Mouse (Mus musculus) kidney, postnatal 25 days (tissue): ENCODE results near the gene Pfpl.
A peak's percentile ranks its signal among the peaks of the same experiment; 100 is the strongest.

Experiments
- DNase-seq, 2 experiments: peaks; one replicate each; pipeline ENCODE4 v3.0.0; 2021; ENCODE audit warnings: mixed read lengths in 2 of 2

Gene Pfpl

GRCm38 (mm10) chr19:12464674-12465073 is 37.0 kb downstream of the Pfpl start:
- DNase-seq = no peak

GRCm38 (mm10) chr19:12465530-12466144 is 37.9 kb downstream of the Pfpl start:
- DNase-seq = no peak

- DNase-seq = peak; percentile 64 to 72
Measured at GRCm38 (mm10) chr19:12466204-12466603, 38.5 kb downstream of the Pfpl start.

- peak in 1 of 2 experiments; percentile 29 for DNase-seq
Measured at GRCm38 (mm10) chr19:12467436-12467835, 39.7 kb downstream of the Pfpl start.

GRCm38 (mm10) chr19:12471866-12472265 is 44.2 kb downstream of the Pfpl start:
- no peak for DNase-seq

- no peak for DNase-seq
Measured at GRCm38 (mm10) chr19:12472381-12472976, 44.8 kb downstream of the Pfpl start.

- DNase-seq = no peak
Measured at GRCm38 (mm10) chr19:12473201-12473641, 45.5 kb downstream of the Pfpl start.

- DNase-seq = no peak
Measured at GRCm38 (mm10) chr19:12473951-12474350, 46.2 kb downstream of the Pfpl start.

GRCm38 (mm10) chr19:12475380-12476250 is 47.9 kb downstream of the Pfpl start:
- DNase-seq = peak; percentile 97 to 98

GRCm38 (mm10) chr19:12476721-12477270 is 49.1 kb downstream of the Pfpl start:
- peak; percentile 62 to 80 for DNase-seq

GRCm38 (mm10) chr19:12478369-12478768 is 50.7 kb downstream of the Pfpl start:
- DNase-seq = no peak
